Mouse (Mus musculus) midbrain, embryonic 11.5 days (tissue): ENCODE results near the gene Coasy. TPM values are rescaled to one million over a fixed set of nuclear protein-coding genes. Genes with fewer than 3 reads are reported as not detected.

Source experiments
- ATAC-seq: fragments of 200-750 bp; cut with Nextera tagmentation; 2 replicates; pipeline ENCODE4 v1.8.0; 2017; ENCODE audit warnings: moderate TSS enrichment, moderate library complexity; ENCODE audit not compliant: low FRiP score
- DNase-seq: peaks from one replicate; pipeline ENCODE4 v3.0.0; 2015; ENCODE audit warnings: low spot score; ENCODE audit errors: missing footprints
- H3K27ac ChIP-seq: fragments of 300-500 bp; sonication (generic); 2 replicates; pipeline ENCODE4 v1.5.1; 2014; ENCODE audit warnings: low read depth, low read length
- H3K27me3 ChIP-seq: fragments of 300-500 bp; sonication (generic); 2 replicates; pipeline ENCODE4 v1.6.1; 2014; ENCODE audit warnings: mild to moderate bottlenecking, low read length, moderate library complexity, mixed read lengths; ENCODE audit not compliant: control insufficient read depth, insufficient read depth
- H3K36me3 ChIP-seq: fragments of 300-500 bp; sonication (generic); 2 replicates; pipeline ENCODE4 v1.6.1; 2014; ENCODE audit warnings: mild to moderate bottlenecking, low read length, moderate library complexity, mixed read lengths; ENCODE audit not compliant: control insufficient read depth, insufficient read depth
- H3K4me1 ChIP-seq: fragments of 300-500 bp; sonication (generic); 2 replicates; pipeline ENCODE4 v1.6.1; 2014; ENCODE audit warnings: low read length; ENCODE audit not compliant: control insufficient read depth, insufficient read depth
- H3K4me2 ChIP-seq: fragments of 300-500 bp; sonication (generic); 2 replicates; pipeline ENCODE4 v1.6.1; 2014; ENCODE audit warnings: mild to moderate bottlenecking, moderate library complexity
- H3K4me3 ChIP-seq: fragments of 300-500 bp; sonication (generic); 2 replicates; pipeline ENCODE4 v1.5.1; 2014; ENCODE audit warnings: low read depth, low read length
- H3K9ac ChIP-seq: fragments of 300-500 bp; sonication (generic); 2 replicates; pipeline ENCODE4 v1.6.1; 2014; ENCODE audit warnings: low read length
- H3K9me3 ChIP-seq: fragments of 300-500 bp; sonication (generic); 2 replicates; pipeline ENCODE4 v1.6.1; 2016; ENCODE audit warnings: low read length; ENCODE audit not compliant: control insufficient read depth
- WGBS: fragments of 180-500 bp; shearing (Covaris S2); extraction: QIAGEN DNeasy Blood & Tissue Kit; methylation state at CpG from one replicate; pipeline ENCODE4 v1.1.7; 2014; 5-methylcytosine and 5-hydroxymethylcytosine counted together
- polyA plus RNA-seq: library from polyadenylated mRNA; unstranded; fragments of >200 nt; fragmentation: Nextera tagmentation; extraction: Ambion mirVana; gene quantifications from 2 replicates; pipeline ENCODE4 v1.2.1, GENCODE M21; 2014

The Coasy gene
- 53.2 and 53.3 TPM in 2 replicates for polyA plus RNA-seq

- H3K4me3 ChIP-seq: peak within 1 kb of the TSS; percentile 86
- H3K36me3 ChIP-seq: no peaks in the 10 kb centered on the region
- peak; percentile 98 for DNase-seq
- ATAC-seq: peak; percentile 86
- H3K9me3 ChIP-seq: no peaks in the 10 kb centered on the region
- peak within 1 kb of the TSS; percentile 91 for H3K9ac ChIP-seq
- peak within 1 kb of the TSS; percentile 56 for H3K27ac ChIP-seq
- WGBS: under 1% methylated on average over 51 of the region's 51 CpGs
- H3K4me1 ChIP-seq: peaks cover 17% of the 10 kb centered on the region
- peaks cover 41% of the 10 kb centered on the region for H3K27me3 ChIP-seq
- peak within 1 kb of the TSS; percentile 97 for H3K4me2 ChIP-seq
Measured at GRCm38 (mm10) chr11:101082208-101083082, at the start of gene Coasy. Gene Coasy, plus strand, starts transcription at chr11:101082565.

- Histone ChIP-seq H3K36me3 (peaks cover 13% of the 10 kb centered on the region), H3K9ac (no peak overlapping the region), H3K27me3 (no peaks in the 10 kb centered on the region), H3K4me1 (no peaks in the 10 kb centered on the region), H3K9me3 (no peaks in the 10 kb centered on the region), H3K4me3 (no peak overlapping the region), H3K27ac (no peak overlapping the region), H3K4me2 (no peak overlapping the region)
- WGBS: 95% methylated on average over 17 of the region's 17 CpGs
- DNase-seq (no peak), ATAC-seq (no peak)
Measured at GRCm38 (mm10) chr11:101033856-101034500, 48.4 kb upstream of the Coasy start.

GRCm38 (mm10) chr11:101034614-101035327 lies 47.6 kb upstream of the Coasy start:
- no peak overlapping the region for H3K4me3 ChIP-seq
- H3K4me2 ChIP-seq: no peak overlapping the region
- DNase-seq (no peak), ATAC-seq (no peak)
- H3K9me3 ChIP-seq: no peaks in the 10 kb centered on the region
- 92% methylated on average over 8 of the region's 8 CpGs for WGBS
- H3K4me1 ChIP-seq: no peaks in the 10 kb centered on the region
- no peaks in the 10 kb centered on the region for H3K27me3 ChIP-seq
- no peak overlapping the region for H3K27ac ChIP-seq
- no peak overlapping the region for H3K9ac ChIP-seq
- peaks cover 13% of the 10 kb centered on the region for H3K36me3 ChIP-seq

GRCm38 (mm10) chr11:101035328-101035695 lies 47.1 kb upstream of the Coasy start:
- H3K9ac ChIP-seq: no peak overlapping the region
- H3K9me3 ChIP-seq: no peaks in the 10 kb centered on the region
- WGBS: 89% methylated on average over 4 of the region's 4 CpGs
- H3K27ac ChIP-seq: no peak overlapping the region
- no peak overlapping the region for H3K4me3 ChIP-seq
- no peak for ATAC-seq
- H3K4me1 ChIP-seq: no peaks in the 10 kb centered on the region
- no peak overlapping the region for H3K4me2 ChIP-seq
- no peaks in the 10 kb centered on the region for H3K27me3 ChIP-seq
- peaks cover 14% of the 10 kb centered on the region for H3K36me3 ChIP-seq
- DNase-seq: no peak

GRCm38 (mm10) chr11:101037795-101038194 lies 44.6 kb upstream of the Coasy start:
- ATAC-seq: no peak
- no peak overlapping the region for H3K4me2 ChIP-seq
- H3K4me3 ChIP-seq: no peak overlapping the region
- no peak overlapping the region for H3K27ac ChIP-seq
- WGBS: 89% methylated on average over 10 of the region's 10 CpGs
- no peaks in the 10 kb centered on the region for H3K4me1 ChIP-seq
- no peak for DNase-seq
- no peak overlapping the region for H3K9ac ChIP-seq
- peaks cover 17% of the 10 kb centered on the region for H3K36me3 ChIP-seq
- no peaks in the 10 kb centered on the region for H3K9me3 ChIP-seq
- no peaks in the 10 kb centered on the region for H3K27me3 ChIP-seq

GRCm38 (mm10) chr11:101045826-101046225 lies 36.5 kb upstream of the Coasy start:
- H3K4me3 ChIP-seq: no peak overlapping the region
- no peak overlapping the region for H3K27ac ChIP-seq
- ATAC-seq (no peak), DNase-seq (no peak)
- H3K9me3 ChIP-seq: no peaks in the 10 kb centered on the region
- H3K27me3 ChIP-seq: no peaks in the 10 kb centered on the region
- no peak overlapping the region for H3K4me2 ChIP-seq
- 94% methylated on average over 4 of the region's 4 CpGs for WGBS
- H3K4me1 ChIP-seq: no peaks in the 10 kb centered on the region
- no peak overlapping the region for H3K9ac ChIP-seq
- H3K36me3 ChIP-seq: peaks cover 23% of the 10 kb centered on the region

GRCm38 (mm10) chr11:101046440-101046839 lies 35.9 kb upstream of the Coasy start:
- Histone ChIP-seq H3K27ac (no peak overlapping the region), H3K9me3 (no peaks in the 10 kb centered on the region), H3K9ac (no peak overlapping the region), H3K27me3 (no peaks in the 10 kb centered on the region), H3K4me1 (no peaks in the 10 kb centered on the region), H3K4me3 (no peak overlapping the region), H3K36me3 (peaks cover 23% of the 10 kb centered on the region), H3K4me2 (no peak overlapping the region)
- WGBS: 73% methylated on average over 9 of the region's 9 CpGs
- DNase-seq (no peak), ATAC-seq (no peak)

- no peaks in the 10 kb centered on the region for H3K4me1 ChIP-seq
- no peaks in the 10 kb centered on the region for H3K9me3 ChIP-seq
- no peaks in the 10 kb centered on the region for H3K27me3 ChIP-seq
- no peak overlapping the region for H3K9ac ChIP-seq
- WGBS: 89% methylated on average over 3 of the region's 3 CpGs
- peaks cover 20% of the 10 kb centered on the region; the same call in 1 of the 2 replicates for H3K36me3 ChIP-seq
- H3K27ac ChIP-seq: no peak overlapping the region
- no peak for DNase-seq
- H3K4me2 ChIP-seq: no peak overlapping the region
- no peak overlapping the region for H3K4me3 ChIP-seq
- ATAC-seq: no peak
Measured at GRCm38 (mm10) chr11:101047502-101047901, 34.9 kb upstream of the Coasy start.

- Histone ChIP-seq H3K4me3 (no peak overlapping the region), H3K27ac (no peak overlapping the region), H3K9me3 (no peaks in the 10 kb centered on the region), H3K4me2 (no peak overlapping the region), H3K36me3 (peaks cover 8% of the 10 kb centered on the region), H3K27me3 (no peaks in the 10 kb centered on the region), H3K9ac (no peak overlapping the region), H3K4me1 (no peaks in the 10 kb centered on the region)
- 92% methylated on average over 9 of the region's 9 CpGs for WGBS
- ATAC-seq (no peak), DNase-seq (no peak)
Measured at GRCm38 (mm10) chr11:101050359-101050758, 32.0 kb upstream of the Coasy start.
